Mouse (Mus musculus): ENCODE measurements at regions not wholly inside any gene's neighbourhood (a gene's known extent, or its start where the extent isn't known, plus 50 kb on each side); places are given as distances from the start of the nearest gene placed in this dataset.

- no peaks in the 10 kb centered on the region for H3K4me1 ChIP-seq (ENCODE audit: control insufficient read depth, insufficient read depth, low read length)
- H3K4me3 ChIP-seq (ENCODE audit: insufficient read depth, low read depth, low read length) = no peak overlapping the region
- TF ChIP-seq CTCF (IDR thresholded peaks at IDR 0.05; ENCODE audit: insufficient read depth, low read depth, low read length) = no peak
- H3K27ac ChIP-seq (ENCODE audit: insufficient read depth, low read depth, low read length) = no peak overlapping the region
- WGBS = 69% methylated on average over 4 of the region's 4 CpGs
Observed at GRCm38 (mm10) chr3:70309304-70309703, 301.9 kb downstream of the Otol1 start.

- TF ChIP-seq CTCF (IDR thresholded peaks at IDR 0.05; ENCODE audit: insufficient read depth, low read depth, low read length) = no peak
- TF ChIP-seq POLR2A (IDR thresholded peaks at IDR 0.05; ENCODE audit: insufficient read depth, low read depth, low read length) = no peak
- Histone ChIP-seq H3K27ac (ENCODE audit: insufficient read depth, low read depth, low read length) (no peak overlapping the region), H3K4me3 (ENCODE audit: insufficient read depth, low read depth, low read length) (no peak overlapping the region), H3K4me1 (ENCODE audit: control insufficient read depth, insufficient read depth, low read length) (no peaks in the 10 kb centered on the region)
Observed at GRCm38 (mm10) chr3:70311055-70311454, 303.6 kb downstream of the Otol1 start.

GRCm38 (mm10) chr3:70312034-70312433, 304.6 kb downstream of the Otol1 start:
- Histone ChIP-seq H3K4me1 (ENCODE audit: control insufficient read depth, insufficient read depth, low read length) (no peaks in the 10 kb centered on the region), H3K27ac (ENCODE audit: insufficient read depth, low read depth, low read length) (no peak overlapping the region), H3K4me3 (ENCODE audit: insufficient read depth, low read depth, low read length) (no peak overlapping the region)
- TF ChIP-seq POLR2A (IDR thresholded peaks at IDR 0.05; ENCODE audit: insufficient read depth, low read depth, low read length) (no peak), CTCF (IDR thresholded peaks at IDR 0.05; ENCODE audit: insufficient read depth, low read depth, low read length) (no peak)
- 73% methylated on average over 3 of the region's 3 CpGs for WGBS

GRCm38 (mm10) chr3:70313119-70313868, 305.9 kb downstream of the Otol1 start:
- WGBS = 37% methylated on average over 7 of the region's 7 CpGs
- H3K4me1 ChIP-seq (ENCODE audit: control insufficient read depth, insufficient read depth, low read length) = no peaks in the 10 kb centered on the region
- H3K4me3 ChIP-seq (ENCODE audit: insufficient read depth, low read depth, low read length) = no peak overlapping the region
- TF ChIP-seq POLR2A (IDR thresholded peaks at IDR 0.05; ENCODE audit: insufficient read depth, low read depth, low read length) = no peak
- no peak for TF ChIP-seq CTCF (IDR thresholded peaks at IDR 0.05; ENCODE audit: insufficient read depth, low read depth, low read length)
- no peak overlapping the region for H3K27ac ChIP-seq (ENCODE audit: insufficient read depth, low read depth, low read length)

GRCm38 (mm10) chr3:70314239-70314638, 306.8 kb downstream of the Otol1 start:
- Histone ChIP-seq H3K4me3 (ENCODE audit: insufficient read depth, low read depth, low read length) (no peak overlapping the region), H3K4me1 (ENCODE audit: control insufficient read depth, insufficient read depth, low read length) (no peaks in the 10 kb centered on the region), H3K27ac (ENCODE audit: insufficient read depth, low read depth, low read length) (no peak overlapping the region)
- WGBS = 91% methylated on average over 4 of the region's 4 CpGs
- TF ChIP-seq POLR2A (IDR thresholded peaks at IDR 0.05; ENCODE audit: insufficient read depth, low read depth, low read length) (no peak), CTCF (IDR thresholded peaks at IDR 0.05; ENCODE audit: insufficient read depth, low read depth, low read length) (no peak)

- no peak overlapping the region for H3K4me3 ChIP-seq (ENCODE audit: insufficient read depth, low read depth, low read length)
- WGBS = 88% methylated on average over 2 of the region's 2 CpGs
- TF ChIP-seq CTCF (IDR thresholded peaks at IDR 0.05; ENCODE audit: insufficient read depth, low read depth, low read length) = no peak
- TF ChIP-seq POLR2A (IDR thresholded peaks at IDR 0.05; ENCODE audit: insufficient read depth, low read depth, low read length) = no peak
- H3K27ac ChIP-seq (ENCODE audit: insufficient read depth, low read depth, low read length) = no peak overlapping the region
- H3K4me1 ChIP-seq (ENCODE audit: control insufficient read depth, insufficient read depth, low read length) = no peaks in the 10 kb centered on the region
Observed at GRCm38 (mm10) chr3:70318377-70318776, 311.0 kb downstream of the Otol1 start.

- Histone ChIP-seq H3K27ac (ENCODE audit: insufficient read depth, low read depth, low read length) (no peak overlapping the region), H3K4me3 (ENCODE audit: insufficient read depth, low read depth, low read length) (no peak overlapping the region), H3K4me1 (ENCODE audit: control insufficient read depth, insufficient read depth, low read length) (no peaks in the 10 kb centered on the region)
- no peak for TF ChIP-seq CTCF (IDR thresholded peaks at IDR 0.05; ENCODE audit: insufficient read depth, low read depth, low read length)
- TF ChIP-seq POLR2A (IDR thresholded peaks at IDR 0.05; ENCODE audit: insufficient read depth, low read depth, low read length) = no peak
- 94% methylated on average over 3 of the region's 3 CpGs for WGBS
Observed at GRCm38 (mm10) chr3:70319139-70319538, 311.7 kb downstream of the Otol1 start.

- no peaks in the 10 kb centered on the region for H3K4me1 ChIP-seq (ENCODE audit: control insufficient read depth, insufficient read depth, low read length)
- no peak overlapping the region for H3K4me3 ChIP-seq (ENCODE audit: insufficient read depth, low read depth, low read length)
- no peak for TF ChIP-seq POLR2A (IDR thresholded peaks at IDR 0.05; ENCODE audit: insufficient read depth, low read depth, low read length)
- no peak for TF ChIP-seq CTCF (IDR thresholded peaks at IDR 0.05; ENCODE audit: insufficient read depth, low read depth, low read length)
- no peak overlapping the region for H3K27ac ChIP-seq (ENCODE audit: insufficient read depth, low read depth, low read length)
Observed at GRCm38 (mm10) chr3:70321161-70321657, 313.8 kb downstream of the Otol1 start.

- Histone ChIP-seq H3K27ac (ENCODE audit: insufficient read depth, low read depth, low read length) (no peak overlapping the region), H3K4me3 (ENCODE audit: insufficient read depth, low read depth, low read length) (no peak overlapping the region), H3K4me1 (ENCODE audit: control insufficient read depth, insufficient read depth, low read length) (no peaks in the 10 kb centered on the region)
- WGBS = 78% methylated on average over 2 of the region's 2 CpGs
- no peak for TF ChIP-seq POLR2A (IDR thresholded peaks at IDR 0.05; ENCODE audit: insufficient read depth, low read depth, low read length)
- no peak for TF ChIP-seq CTCF (IDR thresholded peaks at IDR 0.05; ENCODE audit: insufficient read depth, low read depth, low read length)
Observed at GRCm38 (mm10) chr3:70324692-70325091, 317.3 kb downstream of the Otol1 start.

Data from olfactory bulb, adult 2 months (tissue).